Mouse (Mus musculus) ES-Bruce4 (cell line): ENCODE measurements around the gene Sult4a1.

ENCODE experiments used
- CTCF ChIP-seq: IDR thresholded peaks from one replicate; pipeline ENCODE4 v1.8.1; 2011; ENCODE audit warnings: low read depth, low read length
- EP300 ChIP-seq: IDR thresholded peaks from 2 replicates; pipeline ENCODE4 v1.6.1; 2011; ENCODE audit warnings: low read depth, low read length; ENCODE audit not compliant: insufficient read depth
- POLR2A ChIP-seq: IDR thresholded peaks from one replicate; pipeline ENCODE4 v1.8.1; 2011; ENCODE audit warnings: low read length; ENCODE audit not compliant: insufficient read depth

DNA sequence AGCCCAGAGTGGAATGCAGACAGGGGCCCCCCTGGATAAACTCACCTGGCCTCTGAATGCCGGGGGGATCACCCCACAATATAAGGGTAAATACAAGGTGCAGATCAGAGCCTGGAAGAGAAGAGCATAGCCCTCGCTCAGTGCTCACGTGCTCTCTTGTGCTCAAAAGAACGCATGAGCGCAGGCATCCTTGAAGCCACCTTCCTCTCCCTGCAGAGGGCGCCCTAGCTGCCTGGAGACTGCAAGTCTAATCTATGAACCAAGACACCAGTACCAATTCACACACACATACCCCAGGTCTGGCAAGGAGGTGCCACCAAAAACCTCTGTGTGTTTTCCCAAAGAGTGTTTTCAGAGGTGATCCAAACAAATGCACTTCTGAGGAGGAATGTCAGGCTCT lies 15.1 kb upstream of the Sult4a1 start:
- TF ChIP-seq POLR2A = no peak
- TF ChIP-seq EP300 = no peak
- TF ChIP-seq CTCF = peak; percentile 95
